Mouse (Mus musculus): ENCODE data around the gene Ppcdc.
A peak's percentile ranks its signal among the peaks of the same experiment; 100 is the strongest.
"Not testable (repeated sequence)": the region's sequence is repeated elsewhere in the genome, so short reads cannot be mapped to it uniquely, and the experiment has no call there.

The Ppcdc gene

DNA sequence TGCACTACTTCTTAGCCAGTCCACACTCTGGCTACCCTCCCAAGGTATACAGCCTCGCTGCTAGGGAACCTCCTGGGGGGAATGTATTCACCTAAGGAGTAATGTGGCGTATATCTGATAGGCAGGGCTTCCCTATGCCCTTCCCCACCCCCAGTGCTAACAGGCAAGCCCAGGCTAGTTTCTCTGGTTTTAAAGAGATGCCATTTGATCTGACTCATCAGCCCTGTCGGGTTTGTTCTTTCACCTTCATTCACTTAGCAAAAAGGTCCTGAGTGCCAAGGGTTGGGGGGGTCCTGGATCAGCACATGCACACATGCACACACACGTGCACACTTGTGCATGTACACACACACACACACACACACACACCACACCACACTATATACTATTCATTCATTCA, 12.0 kb downstream of the Ppcdc start:
- DNase-seq = no peak

DNA sequence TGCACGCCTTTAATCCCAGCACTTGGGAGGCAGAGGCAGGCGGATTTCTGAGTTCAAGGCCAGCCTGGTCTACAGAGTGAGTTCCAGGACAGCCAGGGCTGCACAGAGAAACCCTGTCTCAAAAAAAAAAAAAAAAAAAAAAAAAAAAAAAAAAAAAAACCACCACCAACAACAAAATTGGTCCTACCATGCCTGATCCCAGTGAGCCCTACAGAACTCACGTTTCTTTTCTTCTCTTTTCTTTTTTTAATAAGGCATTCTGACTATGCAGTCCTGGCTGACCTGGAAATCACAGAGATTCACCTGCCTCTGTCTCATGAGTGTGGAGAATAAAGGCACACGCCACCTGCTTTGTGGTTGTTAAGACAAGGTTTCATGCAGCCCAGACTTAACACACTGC, 12.8 kb downstream of the Ppcdc start:
- not testable (repeated sequence) for DNase-seq

DNA sequence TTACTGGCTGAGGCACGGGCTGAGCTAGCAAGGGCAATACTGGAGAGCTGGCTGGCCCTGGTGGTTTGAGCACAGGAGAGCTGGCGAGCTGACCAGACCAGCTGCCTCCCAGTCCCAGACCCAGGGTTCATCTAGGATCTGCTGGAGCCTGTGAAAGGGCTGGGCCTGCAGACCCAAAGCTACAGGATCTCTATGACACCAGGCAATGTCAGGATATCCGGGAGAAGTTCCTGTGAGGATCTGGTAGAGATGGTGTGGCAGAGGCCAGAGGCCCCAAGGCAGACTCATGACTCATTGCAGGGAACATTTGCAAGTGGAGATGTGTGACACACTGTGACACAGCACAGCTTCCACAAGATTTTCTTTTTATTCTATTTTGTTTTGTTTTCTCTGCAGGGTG, 14.8 kb downstream of the Ppcdc start:
- DNase-seq = no peak

DNA sequence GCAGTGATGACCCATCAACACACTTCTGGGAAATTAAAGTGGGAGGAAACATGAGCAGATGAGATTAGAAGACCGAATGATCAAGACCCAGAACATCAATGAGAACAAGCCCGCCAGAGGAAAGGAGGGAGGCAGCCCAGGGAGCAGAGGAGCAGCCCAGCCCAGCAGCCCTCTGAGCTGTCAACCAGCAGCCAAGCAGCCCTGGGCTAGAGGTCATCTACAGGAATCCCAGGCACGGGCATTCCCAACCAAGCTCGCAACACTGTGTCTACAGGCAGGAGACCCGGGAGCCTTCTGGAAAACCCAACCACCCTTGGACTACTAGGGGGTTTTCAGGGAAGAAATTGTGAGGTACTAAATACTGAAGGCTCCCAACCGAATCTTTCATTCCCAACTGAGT, 15.9 kb downstream of the Ppcdc start:
- no peak for DNase-seq

DNA sequence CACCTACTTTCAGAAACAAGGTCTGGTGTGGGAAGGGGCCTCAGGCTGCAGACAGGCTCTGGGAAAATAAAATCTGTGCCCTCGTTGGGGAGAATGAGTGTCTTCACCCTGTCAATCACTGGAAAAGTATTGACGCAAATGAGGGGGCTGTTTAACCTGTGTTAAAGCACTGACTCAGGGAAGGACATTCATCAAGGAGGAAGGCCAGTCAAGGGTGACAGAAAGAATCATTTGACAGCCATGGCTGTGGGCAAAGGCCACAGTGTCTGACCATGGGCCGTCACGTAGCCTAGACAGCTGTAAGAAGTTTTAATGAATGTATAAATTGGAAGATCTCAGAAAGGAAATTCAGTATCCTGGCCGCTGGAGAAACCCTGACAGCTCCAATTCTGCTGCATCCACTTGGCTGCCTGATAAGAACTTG, 18.2 kb downstream of the Ppcdc start:
- no peak for DNase-seq

DNA sequence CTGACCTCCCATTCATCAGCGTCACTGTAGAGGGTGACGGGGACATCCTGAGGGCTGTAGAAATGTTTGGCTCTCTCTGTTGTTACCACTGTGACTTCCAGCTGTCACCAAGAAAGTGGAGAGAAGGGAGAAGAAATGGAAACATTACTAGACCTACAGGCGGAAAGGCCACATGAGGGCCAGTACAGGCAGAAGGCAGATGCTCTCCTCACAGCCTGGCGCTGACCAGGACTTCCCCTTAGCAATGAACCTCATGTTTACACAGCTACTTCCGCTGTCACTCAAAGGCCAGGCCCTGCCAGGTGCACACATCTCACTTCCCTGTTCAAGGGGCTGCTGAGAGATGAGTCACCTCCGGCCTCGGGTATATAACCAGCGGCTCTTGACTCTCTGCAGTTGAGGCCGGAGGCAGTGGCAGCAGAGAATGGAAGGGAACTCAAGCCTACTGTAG, 18.8 kb downstream of the Ppcdc start:
- DNase-seq = no peak

DNA sequence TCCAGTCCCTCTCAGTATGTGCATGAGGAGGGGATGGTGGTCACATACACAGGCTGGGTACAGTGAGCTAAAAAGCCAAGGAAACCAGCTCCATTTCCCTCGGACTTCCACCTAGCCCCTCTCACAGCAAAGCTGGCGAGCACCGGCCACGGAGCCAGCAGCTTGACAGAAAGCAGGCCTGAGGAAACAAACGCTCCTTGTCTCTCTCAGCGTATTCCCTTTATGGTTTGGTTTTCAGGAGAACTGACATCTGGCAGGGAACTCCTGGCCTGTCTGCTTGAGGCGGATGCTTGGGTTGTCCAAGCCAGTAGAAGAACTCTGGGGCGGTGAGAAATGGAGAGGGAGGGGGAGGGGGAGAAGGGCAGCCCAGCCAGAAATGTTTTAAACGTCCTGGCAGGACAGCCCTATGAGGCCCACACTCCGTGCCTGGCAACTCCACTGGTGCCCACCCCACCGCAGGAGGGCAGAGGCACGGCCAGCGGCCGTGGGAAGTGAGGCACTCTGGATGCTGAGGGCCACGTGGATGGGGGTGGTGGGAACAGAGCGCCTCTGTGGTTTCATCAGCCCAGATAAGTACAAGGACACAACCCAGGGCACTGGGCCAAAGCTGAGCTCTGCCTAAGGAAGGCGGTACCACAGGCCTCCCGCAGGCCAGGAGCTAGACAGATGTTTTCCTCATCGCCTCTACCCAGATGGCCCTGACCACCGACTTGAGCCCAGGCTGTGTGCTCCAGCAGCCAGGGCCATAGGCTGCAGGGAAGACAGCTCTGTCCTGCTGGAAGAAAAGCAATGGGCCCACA, 19.4 kb downstream of the Ppcdc start:
- DNase-seq = peak; percentile 77

DNA sequence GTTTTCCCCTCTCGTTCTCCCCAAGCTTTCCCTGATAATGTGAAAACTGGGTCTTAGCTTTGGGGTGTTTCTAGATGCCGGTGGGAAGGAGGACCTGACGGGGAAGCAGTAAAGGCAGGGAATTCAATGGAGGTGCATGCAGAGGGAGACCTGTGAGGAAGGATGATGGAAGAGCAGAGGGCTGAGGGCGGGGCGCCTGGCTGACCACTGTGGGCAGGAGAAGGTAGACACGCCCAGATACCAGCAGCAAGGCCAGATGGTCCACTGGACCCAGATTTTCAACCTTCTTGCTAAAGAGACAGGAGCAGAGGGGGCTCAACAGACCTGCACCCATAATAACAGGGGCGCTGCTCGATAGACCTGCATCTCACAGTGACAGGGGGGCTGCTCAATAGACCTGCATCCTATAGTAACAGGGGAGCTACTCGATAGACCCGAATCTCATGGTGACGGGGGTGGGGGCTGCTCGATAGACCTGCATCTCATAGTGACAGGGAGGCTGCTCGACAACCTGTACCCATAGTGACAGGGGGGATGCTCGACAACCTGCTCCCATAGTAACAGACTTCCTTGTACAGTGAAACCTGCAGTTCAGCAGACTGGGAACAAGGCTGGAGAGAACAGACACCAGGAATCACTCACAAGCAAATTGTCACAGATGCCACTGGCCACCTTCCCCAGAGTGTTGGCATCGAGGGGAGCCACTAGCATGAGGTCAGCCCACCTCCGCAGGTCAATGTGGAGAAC, 20.2 kb downstream of the Ppcdc start:
- no peak for DNase-seq

DNA sequence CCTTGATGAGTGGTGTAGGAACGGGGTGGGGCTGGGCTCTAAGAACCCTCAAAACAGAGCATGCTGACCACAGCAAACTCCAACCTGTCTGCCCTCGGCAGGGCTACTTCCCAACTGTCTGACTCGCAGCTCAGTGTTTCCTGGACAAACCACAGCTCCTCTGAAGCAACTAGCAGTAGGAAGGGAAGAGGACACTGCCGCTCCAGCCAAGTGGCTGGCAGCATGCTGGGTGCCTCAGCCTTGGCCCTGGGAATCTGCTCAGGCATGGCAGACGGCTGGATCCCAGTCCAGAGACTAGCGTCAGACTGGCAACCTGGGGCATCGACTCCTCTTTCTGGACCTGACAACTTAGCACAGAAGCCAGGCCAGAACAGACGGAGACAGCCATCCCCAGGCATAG, 22.6 kb downstream of the Ppcdc start:
- no peak for DNase-seq

DNA sequence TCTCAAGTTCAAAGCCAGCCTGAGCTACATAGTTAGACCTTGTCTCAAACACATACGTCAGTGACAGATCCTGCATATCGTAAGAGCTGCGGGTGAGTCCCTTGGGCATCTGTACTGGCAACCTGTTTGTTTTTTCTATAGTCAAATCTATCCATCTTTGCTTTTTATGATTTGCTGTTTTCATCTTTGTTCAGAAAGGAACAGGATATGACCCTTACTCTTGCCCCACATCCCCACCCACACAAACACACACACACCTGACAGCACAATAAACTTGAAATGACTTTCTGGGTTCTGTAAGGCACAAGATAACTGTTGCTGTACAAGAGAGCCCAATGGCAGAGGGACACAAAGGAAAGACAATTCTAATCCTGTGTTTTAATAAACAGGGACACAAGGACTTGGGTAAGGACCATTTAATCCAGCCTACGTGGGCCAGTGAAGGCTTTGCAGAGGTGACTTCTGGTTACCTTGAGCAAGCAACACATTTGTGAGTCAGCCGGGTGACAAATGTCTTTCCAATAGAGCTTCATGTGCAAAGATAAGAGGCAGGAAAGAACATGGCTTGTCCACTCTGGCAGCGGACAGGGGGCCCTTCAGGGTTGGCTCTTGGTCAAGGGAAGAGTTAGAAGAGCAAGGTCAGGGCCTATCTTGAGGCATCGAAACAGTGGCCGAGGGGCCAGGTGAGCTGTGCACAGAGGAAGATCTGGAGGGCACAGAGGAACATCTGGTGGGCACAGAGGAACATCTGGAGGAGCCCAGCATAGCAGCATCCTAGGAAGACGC, 32.6 kb downstream of the Ppcdc start:
- no peak for DNase-seq

DNA sequence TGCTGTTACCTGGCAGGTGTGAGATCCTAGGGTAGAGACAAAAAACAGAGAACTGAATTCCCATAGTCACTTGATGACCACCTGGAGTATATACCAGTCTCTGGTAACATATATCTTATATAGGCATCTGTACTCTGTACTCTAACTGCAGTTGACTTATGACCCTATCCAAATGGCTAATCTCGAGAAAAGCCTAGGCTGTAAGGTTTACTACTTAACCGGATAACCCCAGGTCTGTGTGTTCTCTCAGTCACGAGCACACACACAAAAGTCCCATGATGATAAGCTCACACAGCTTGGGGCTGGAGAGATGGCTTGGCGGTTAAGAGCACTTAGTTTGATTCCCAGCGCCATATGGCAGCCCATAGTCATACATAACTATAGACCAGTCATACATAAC, 33.5 kb downstream of the Ppcdc start:
- no peak for DNase-seq

DNA sequence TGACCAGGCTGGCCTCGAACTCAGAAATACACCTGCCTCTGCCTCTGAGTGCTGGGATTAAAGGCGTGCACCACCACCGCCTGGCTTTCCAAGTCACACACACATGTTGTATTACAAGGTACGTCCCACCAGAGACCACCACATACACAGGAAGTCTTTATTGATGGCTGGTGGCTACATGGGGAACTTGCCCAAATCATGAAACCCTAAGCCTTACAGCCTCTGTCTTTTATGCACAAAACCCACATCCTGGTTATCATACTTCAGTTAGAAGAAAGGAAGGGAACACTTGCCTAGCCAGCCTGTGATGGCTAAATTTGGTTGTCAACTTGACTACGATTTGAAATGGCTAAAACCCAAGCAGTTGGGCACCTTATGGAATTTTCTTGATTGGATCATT, 35.9 kb downstream of the Ppcdc start:
- DNase-seq = no peak

DNA sequence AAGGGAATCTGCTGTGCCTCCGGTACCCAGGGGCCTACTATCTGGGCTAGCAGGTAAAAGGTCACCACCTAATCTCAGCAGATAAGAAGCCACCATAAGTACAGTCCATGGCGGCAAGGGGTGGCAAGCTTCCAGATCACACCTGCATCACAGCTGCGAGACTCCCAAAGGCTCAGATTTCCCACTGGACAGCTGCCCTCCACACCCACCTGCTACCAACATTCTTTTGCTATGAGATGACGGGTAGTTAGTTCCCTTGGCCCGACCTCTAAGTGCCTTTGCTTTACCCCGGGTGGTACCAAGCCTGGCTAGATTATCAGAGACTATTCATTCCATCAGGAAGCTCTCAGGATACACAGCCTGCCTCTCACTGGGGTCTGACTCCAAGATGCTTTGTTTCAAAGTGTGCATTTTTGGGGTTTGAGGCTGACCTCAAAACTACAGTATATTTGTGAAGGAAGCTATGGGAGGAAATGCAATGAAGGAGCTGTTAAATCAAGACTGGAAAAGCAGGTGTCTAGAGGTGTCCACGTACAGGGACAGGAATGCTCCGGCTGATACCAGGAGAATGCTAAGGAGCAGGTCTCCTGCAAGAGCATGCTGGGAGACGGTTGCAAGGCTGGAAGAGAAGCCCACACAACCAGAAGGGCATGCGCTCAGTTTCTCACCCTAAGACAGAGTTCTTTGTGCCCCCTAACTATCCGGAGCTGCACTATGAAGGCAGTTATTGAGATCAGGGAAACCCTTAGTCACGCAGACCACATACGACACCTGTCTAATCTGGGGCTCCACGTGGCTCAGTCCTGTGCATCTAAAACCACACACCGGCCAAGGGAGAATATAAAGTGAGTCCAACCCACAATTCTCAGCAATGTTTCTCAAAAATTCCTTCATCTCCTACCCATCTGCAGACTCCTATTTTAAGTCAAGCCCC, 37.3 kb downstream of the Ppcdc start:
- no peak for DNase-seq

DNA sequence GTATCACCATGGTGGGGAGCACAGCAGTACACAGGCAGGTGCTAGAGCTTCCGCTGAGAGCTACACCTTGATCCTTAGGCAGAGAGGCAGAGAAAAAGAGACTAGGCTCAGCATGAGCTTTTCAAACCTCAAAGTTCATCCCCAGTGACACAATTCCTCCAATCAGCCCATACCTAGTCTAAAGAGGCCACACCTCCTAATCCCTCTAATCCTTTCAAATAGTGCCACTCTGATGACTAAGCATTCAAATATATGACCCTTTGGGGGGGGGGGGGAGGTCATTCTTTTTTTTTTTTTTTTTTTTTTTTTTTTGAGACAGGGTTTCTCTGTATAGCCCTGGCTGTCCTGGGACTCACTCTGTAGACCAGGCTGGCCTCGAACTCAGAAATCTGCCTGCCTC, 41.2 kb downstream of the Ppcdc start:
- no peak for DNase-seq

DNA sequence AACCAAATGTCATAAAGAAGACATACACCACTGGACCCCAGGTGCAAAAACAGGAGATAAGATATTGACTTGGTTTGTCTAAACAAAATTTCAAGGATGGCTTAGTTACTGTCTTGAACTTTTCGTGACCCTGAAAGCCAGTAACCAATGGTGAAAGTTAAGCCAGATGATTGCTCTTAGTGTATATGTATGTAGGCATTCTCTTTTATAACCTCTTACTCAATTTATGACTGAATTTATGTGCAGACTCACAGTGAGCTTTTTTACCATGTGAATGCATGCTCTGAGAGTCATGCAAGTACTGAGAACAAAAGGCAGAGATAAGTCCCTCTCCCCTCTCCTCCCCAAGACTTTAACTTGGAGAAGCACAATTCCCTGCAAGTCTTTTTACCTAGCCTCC, 47.0 kb downstream of the Ppcdc start:
- no peak for DNase-seq

DNA sequence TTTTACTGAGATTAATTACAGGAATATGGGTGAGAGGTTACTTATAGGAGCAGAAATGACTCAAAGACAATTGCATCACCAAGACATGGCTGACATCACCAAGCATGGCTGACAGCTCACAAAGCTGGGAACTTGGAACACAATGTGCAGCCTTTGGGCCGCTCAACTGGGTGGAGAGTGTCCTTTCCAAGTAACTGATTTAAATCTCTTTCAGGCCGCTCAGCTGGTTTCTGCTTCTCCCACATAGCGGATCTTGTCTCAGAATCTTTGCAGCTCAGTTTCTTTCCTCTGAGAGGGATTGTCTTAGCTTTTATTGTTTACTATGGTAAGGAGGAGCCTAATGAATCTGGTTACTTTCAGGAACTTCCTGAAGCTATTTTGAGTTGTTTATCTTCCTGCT, 49.1 kb downstream of the Ppcdc start:
- no peak for DNase-seq

DNA sequence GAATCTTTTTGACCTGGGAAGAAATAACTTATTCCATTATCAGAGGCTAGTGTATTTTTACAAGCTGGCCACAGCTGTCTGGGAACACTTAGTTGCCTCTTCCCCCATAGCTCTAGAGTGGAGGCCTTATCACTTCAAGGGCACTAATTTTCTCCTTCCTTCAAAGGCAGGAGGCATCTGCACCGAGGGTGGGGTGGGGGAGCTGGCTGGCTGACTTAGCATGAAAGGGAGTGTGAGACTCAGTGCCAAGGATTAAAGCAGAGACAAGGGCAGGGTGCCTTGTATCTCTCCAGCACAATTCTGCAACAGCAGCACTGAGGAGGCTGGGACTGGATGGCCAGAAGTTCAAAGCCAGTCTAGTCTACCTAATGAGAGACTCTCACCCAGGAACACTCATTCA, 50.8 kb downstream of the Ppcdc start:
- no peak for DNase-seq

DNA sequence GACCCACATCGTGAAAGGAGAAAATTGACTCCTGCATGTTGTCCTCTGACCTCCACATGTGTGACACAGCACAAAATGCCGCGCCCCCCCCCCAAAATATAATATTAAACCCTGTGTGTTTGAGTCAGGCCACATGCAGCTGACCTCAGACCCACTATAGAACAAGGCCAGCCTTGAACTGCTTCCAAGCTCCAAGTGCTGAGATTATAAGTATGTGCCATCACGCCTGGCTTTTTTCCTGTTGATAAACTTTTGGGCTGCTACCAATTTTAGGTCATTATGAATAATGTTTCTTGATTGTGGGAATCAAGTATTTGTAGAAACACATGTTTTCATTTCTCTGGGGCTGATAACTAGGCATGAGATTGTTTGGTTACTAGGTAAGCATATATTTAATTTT, 53.0 kb downstream of the Ppcdc start:
- DNase-seq = no peak

DNA sequence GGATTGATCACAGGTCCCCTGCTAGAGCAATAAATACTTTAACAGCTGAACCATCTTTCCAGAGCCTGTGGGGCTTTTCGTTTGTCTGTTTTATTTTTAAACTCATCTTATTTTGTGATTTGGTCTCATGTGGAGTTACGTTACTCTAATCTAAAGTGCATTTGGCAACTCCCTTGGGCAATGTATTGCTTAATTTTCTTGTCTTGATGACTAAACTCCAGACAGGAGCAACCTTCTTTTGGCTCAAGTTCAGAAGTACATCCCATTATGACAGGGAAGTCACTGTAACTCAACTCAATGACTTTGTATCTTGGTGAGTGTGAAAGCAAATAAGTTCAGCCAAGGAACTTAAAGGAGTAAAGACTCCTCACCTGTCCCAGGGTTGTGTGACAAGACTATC, 55.3 kb downstream of the Ppcdc start:
- no peak for DNase-seq

DNA sequence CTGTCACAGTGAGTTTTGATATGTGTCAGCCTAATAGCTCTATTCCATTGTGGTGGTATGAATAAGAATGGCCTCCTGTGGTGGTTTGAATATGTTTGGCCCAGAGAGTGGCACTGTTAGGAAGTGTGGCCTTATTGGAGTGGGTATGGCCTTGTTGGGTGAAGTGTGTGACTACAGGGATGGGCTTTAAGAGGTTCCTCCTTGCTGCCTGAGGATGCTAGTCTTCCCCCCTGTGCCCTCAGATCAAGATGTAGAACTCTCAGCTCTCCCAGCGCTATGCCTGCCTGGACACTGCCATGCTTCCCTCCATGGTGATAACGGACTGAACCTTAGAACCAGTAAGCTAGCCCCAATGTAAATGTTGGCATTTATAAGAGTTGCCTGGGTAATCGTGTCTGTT, 78.9 kb downstream of the Ppcdc start:
- DNase-seq = no peak

DNA sequence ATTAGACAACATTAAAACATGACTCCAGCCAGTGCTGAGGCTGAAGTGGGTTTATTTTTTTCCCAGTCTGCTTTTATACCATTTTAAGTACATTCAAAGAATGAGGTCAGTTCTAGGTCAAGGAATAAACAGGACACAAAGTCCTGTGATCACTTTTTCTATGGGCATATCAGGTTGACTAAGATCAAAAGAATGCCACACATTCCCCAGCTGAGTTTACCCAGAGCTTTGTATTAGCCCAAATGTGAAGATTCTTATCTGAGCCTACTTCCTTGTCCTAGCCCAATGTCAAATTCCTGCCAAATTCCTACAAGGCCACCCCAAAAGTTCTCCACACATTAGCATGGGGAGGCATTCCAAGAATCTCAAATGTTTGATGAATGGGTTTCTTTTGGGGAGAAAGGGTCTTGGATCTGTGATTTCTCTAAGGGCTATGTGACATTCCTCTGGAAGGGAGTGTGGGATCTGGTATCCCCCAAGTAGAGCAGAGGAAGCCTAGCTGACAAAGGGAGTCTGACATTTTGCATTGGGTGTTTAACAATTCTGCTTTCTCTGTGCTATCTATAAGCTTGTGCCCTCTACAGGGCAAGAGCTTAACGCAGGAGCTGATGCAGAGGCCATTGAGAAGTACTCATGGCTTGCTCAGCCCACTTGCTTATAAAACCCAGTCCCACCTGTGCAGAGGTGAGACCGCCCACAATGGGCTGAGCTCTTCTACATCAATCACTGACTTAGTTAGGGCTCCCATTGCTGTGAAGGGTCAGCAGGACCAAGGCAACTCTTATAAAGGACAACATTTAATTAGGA, 85.3 kb downstream of the Ppcdc start:
- no peak for DNase-seq

DNA sequence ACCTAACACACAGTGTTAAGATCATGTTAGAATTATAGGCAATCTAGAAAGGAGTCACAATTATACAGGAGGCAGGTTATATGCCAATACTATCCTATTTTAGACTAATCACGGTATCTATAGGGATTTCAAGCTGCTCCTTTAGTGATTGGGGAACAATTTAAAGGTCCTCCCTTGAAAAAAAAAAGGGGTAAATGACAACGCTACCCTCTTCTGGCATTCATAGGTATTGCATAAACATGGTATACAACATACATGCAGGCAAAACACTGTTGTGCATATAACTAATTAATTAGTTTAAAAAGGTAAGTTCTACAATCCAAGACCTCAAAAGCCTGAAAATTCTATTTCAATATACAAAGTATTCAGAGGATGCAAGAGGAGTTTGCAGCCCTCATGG, 88.6 kb downstream of the Ppcdc start:
- no peak for DNase-seq

Measured in right cerebral cortex, postnatal 25 days (tissue).